Mouse (Mus musculus) bone marrow, adult 2 months (tissue): ENCODE results near the gene Crip3. TPM values are rescaled to one million over a fixed set of nuclear protein-coding genes. Genes with fewer than 3 reads are reported as not detected.
A peak's percentile ranks its signal among the peaks of the same experiment; 100 is the strongest.

Source experiments
- H3K27ac ChIP-seq: fragments of 200-500 bp; 2 replicates; pipeline ENCODE4 v1.5.1; 2012; ENCODE audit warnings: low read depth, mild to moderate bottlenecking, control low read depth, inconsistent platforms, low read length; ENCODE audit not compliant: control insufficient read depth, poor library complexity, insufficient read depth
- H3K4me1 ChIP-seq: fragments of 200-500 bp; 2 replicates; pipeline ENCODE4 v1.6.1; 2011; ENCODE audit warnings: low read length; ENCODE audit not compliant: control insufficient read depth, insufficient read depth
- H3K4me3 ChIP-seq: fragments of 200-500 bp; replicated peaks from 2 replicates; pipeline ENCODE3; 2011; ENCODE audit warnings: mild to moderate bottlenecking, low read depth, low read length, control low read depth; ENCODE audit not compliant: control insufficient read depth
- CTCF ChIP-seq: fragments of 200-500 bp; IDR thresholded peaks from 2 replicates; pipeline ENCODE4 v1.5.1; 2011; ENCODE audit warnings: low read length, control low read depth; ENCODE audit not compliant: control insufficient read depth, insufficient read depth
- POLR2A ChIP-seq: fragments of 200-500 bp; IDR thresholded peaks from 2 replicates; pipeline ENCODE4 v1.6.1; 2011; ENCODE audit warnings: low read depth, mild to moderate bottlenecking, control low read depth, low read length, borderline replicate concordance; ENCODE audit not compliant: control insufficient read depth
- WGBS: fragments of 180-500 bp; shearing (Covaris S2); methylation state at CpG from one replicate; pipeline ENCODE4 v1.1.7; 2018; 5-methylcytosine and 5-hydroxymethylcytosine counted together
- polyA plus RNA-seq: library from polyadenylated mRNA; stranded (reverse); fragments of >200 nt; gene quantifications from 2 replicates; pipeline ENCODE4 v1.2.4, GENCODE M21; 2011; ENCODE audit warnings: low replicate concordance; ENCODE audit not compliant: missing spikeins, insufficient read depth, insufficient read length

Crip3 gene
- polyA plus RNA-seq, 1 experiment, result 2.7 TPM

- no peak for TF ChIP-seq POLR2A
- no peak for TF ChIP-seq CTCF
- 72% methylated on average over 5 of the region's 5 CpGs for WGBS
- Histone ChIP-seq H3K4me1 (no peaks in the 10 kb centered on the region), H3K27ac (no peak overlapping the region), H3K4me3 (no peak overlapping the region)
Measured at GRCm38 (mm10) chr17:46418628-46419027, 10.1 kb upstream of the Crip3 start.

DNA sequence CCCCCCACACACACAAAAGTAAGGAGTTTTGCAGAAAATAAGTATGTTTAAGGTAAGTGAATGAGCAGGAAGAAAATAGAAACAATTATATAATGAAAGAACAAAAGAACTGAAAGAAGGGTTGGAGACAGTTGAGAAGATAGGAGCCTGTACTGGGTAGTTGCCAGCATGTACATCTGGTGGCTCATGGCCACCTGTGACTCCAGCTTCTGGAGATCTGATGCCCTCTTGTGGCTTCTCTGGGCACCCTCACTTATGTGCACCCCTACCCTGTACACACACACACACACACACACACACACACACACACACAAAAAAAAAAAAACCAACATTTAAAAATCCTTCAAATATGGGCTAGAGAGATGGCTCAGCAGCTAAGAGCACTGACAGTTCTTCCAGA lies 9.0 kb upstream of the Crip3 start:
- TF ChIP-seq CTCF, result peak; percentile 20; the same call in 1 of the 2 replicates
- TF ChIP-seq POLR2A, result no peak

DNA sequence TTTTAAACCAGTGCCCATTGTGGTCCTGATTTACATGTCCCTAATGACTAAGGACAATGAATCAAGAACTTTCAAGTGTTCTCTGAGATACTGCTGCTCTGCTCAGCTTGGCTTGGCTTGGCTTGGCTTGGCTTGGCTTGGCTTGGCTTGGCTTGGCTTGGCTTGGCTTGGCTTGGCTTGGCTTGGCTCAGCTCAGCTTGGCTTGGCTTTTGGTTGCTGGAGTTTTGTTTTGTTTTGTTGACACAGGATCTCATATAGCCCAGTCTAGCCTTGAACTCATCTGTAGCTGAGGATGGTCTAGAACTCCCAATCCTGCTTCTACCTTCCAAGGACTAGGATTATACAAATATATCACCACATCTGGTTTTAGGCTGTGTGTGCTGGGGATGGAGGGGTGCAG lies 2.2 kb upstream of the Crip3 start:
- H3K4me3 ChIP-seq, result no peak overlapping the region
- H3K27ac ChIP-seq, result no peak overlapping the region
- TF ChIP-seq CTCF, result no peak
- TF ChIP-seq POLR2A, result no peak
- H3K4me1 ChIP-seq, result no peaks in the 10 kb centered on the region

More for the DNA sequence above, 9.0 kb upstream of the Crip3 start:
- Histone ChIP-seq H3K4me3 (no peak overlapping the region), H3K4me1 (no peaks in the 10 kb centered on the region), H3K27ac (no peak overlapping the region)

DNA sequence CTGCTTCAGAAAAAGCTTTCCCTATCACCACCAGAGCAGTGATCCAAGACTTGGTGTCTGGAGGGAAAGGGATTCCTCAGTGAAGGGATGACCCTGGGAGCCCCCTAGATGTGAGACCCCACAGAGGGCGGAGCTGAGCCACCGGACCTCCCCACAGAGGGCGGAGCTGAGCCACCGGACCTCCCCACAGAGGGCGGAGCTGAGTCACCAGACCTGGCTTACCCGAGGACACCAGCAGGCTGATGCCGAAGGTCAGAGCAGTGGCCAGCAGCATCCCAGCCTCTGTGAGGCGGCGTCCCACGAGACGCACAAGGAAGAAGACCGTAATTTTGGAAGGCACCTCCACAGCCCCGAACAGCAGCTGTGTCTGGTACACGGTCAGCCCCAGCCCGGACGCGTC lies 4.9 kb downstream of the Crip3 start:
- TF ChIP-seq POLR2A (no peak), CTCF (no peak)
- 11% methylated on average over 17 of the region's 17 CpGs for whole genome bisulfite sequencing
- H3K27ac ChIP-seq, result no peak overlapping the region
- H3K4me1 ChIP-seq, result no peaks in the 10 kb centered on the region
- no peak overlapping the region for H3K4me3 ChIP-seq

DNA sequence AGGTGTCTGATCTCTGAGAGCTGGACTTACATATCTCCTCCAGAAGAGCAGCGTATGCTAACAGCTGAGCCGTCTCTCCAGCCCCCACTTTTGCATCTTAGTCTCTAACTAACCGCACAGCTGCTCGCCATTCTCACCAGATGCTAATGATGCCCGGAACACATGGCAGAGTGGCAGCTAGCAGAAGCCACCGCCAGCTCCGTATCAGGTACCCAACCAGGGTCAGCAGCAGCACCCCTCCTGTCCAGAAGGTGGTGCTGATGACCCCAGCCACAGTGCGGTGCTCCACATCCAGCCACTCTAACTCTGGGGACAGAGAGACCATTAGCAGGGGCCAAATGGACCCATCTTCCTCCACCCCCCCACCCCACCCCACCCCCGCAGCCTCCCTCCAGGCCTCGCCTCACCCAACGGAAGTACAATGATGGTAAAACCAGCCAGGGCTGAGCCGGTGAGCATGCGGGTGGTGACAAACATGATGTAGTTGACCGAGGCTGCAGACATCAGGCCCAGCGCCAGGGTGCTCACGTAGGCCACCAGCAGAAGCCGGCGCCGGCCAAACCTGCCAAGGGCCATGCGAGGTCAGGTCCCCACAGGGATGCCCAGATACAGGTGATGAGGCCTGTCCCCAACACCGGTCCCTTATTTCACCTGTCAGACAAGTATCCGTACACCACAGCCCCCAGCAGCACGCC lies 8.1 kb downstream of the Crip3 start:
- 22% methylated on average over 23 of the region's 23 CpGs for WGBS
- no peak overlapping the region for H3K4me3 ChIP-seq
- TF ChIP-seq CTCF (peak; percentile 35; the same call in 1 of the 2 replicates), POLR2A (no peak)
- H3K27ac ChIP-seq, result no peak overlapping the region
- no peaks in the 10 kb centered on the region for H3K4me1 ChIP-seq

DNA sequence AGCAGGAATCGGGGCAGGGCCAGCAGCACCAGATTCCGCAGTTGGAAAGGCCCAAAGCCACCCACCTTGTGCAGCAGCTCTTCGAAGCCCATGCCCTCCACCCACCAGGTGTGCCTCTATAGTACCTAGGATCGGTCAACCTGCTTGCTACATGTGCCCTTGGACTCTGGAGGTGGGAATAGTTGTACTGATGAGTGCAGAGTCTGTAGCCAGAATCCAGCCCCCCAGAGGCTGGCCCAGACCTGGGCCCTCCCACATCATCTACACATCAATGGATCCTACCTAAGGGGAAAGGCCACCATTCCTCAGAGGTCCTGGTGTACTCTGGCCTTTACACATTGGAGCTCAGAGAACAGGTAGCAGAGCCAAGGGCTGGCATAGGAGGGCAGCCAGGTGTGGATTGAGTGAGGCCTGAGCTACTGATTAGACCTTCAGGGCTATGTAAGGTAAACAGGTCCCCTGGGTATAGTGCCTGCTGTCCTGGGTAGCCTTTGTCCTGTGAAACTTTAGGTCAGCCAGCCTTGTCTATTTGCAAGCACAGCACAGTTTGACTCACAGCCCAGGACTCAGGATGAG lies 9.7 kb downstream of the Crip3 start, which contains the start of gene Slc22a7:
Gene Slc22a7 (minus strand): TSS at position 160 of the 576 bp plus-strand sequence.
- no peak for TF ChIP-seq CTCF
- no peak for TF ChIP-seq POLR2A
- no peak within 1 kb of the TSS for H3K4me3 ChIP-seq
- WGBS, result 83% methylated on average over 4 of the region's 4 CpGs
- no peaks in the 10 kb centered on the region for H3K4me1 ChIP-seq
- no peak within 1 kb of the TSS for H3K27ac ChIP-seq

DNA sequence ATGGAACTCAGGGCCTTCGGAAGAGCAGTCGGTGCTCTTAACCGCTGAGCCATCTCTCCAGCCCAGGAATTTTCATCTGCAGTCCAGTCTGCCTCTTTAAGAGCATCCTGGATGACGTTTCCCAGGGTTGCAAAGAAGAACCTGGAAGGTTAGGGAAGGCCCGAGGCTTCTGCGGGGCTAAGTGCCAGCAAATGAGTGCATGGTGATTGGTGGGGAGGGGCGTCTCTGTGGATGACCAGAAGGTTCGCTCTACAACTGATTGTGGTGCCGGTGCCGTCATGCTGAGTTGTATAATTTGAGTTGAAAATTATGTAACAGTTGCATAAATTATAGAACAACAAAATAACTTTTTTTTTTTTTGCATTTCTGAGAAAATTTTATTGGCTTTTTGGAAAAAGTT lies 10.4 kb downstream of the Crip3 start:
- Histone ChIP-seq H3K4me1 (no peaks in the 10 kb centered on the region), H3K27ac (no peak overlapping the region), H3K4me3 (no peak overlapping the region)
- whole genome bisulfite sequencing, result 85% methylated on average over 10 of the region's 10 CpGs
- TF ChIP-seq CTCF, result no peak
- no peak for TF ChIP-seq POLR2A

- TF ChIP-seq CTCF (no peak), POLR2A (no peak)
- Histone ChIP-seq H3K4me3 (no peak overlapping the region), H3K4me1 (no peaks in the 10 kb centered on the region), H3K27ac (no peak overlapping the region)
- WGBS, result 7% methylated on average over 50 of the region's 50 CpGs
Measured at GRCm38 (mm10) chr17:46444839-46445579, 16.3 kb downstream of the Crip3 start.

GRCm38 (mm10) chr17:46446264-46446663 lies 17.5 kb downstream of the Crip3 start:
- no peak overlapping the region for H3K4me3 ChIP-seq
- H3K27ac ChIP-seq, result no peak overlapping the region
- 87% methylated on average over 16 of the region's 16 CpGs for WGBS
- no peaks in the 10 kb centered on the region for H3K4me1 ChIP-seq
- TF ChIP-seq POLR2A (no peak), CTCF (no peak)
